9 mouse cellular contexts compared by ENCODE assay signal in genomic region chr12:104699753-104700152, GRCm38 (mm10). TPM values are rescaled to one million over a fixed set of nuclear protein-coding genes. Genes with fewer than 3 reads are reported as not detected.
DNase-seq lines count a peak whose midpoint lies in the region; ATAC-seq and TF ChIP-seq lines count a peak whose summit lies in the region.
"Had no signal": no experiment of that assay in that cellular context is flagged by ENCODE, and none has a peak within 500 bp of the region (broad histone marks: within the 10 kb centered on the region; RNA-seq: fewer than 3 reads in every experiment).

No protein-coding gene starts in this region.

- no peak overlapping the region for H3K4me3 ChIP-seq in forebrain, embryonic 11.5 days (ENCODE audit: low read depth, low read length)
- no peak overlapping the region for H3K4me3 ChIP-seq in hindbrain, postnatal 0 days (ENCODE audit: low read length)
- no peak overlapping the region for H3K4me3 ChIP-seq in liver, embryonic 14.5 days (ENCODE audit: insufficient read depth in 1 of 2, low read depth in 2 of 2, low read length in 2 of 2)
- H3K4me3 ChIP-seq: megakaryocyte, embryonic 14.5 days had no signal

- peak; percentile 73 for TF ChIP-seq CTCF in hindbrain, postnatal 0 days (IDR thresholded peaks at IDR 0.05; ENCODE audit: low read depth)
- peak; percentile 48 for TF ChIP-seq CTCF in liver, embryonic 14.5 days (IDR thresholded peaks at IDR 0.05; ENCODE audit: low read depth)

- no peak for TF ChIP-seq EP300 in liver, embryonic 14.5 days (IDR thresholded peaks at IDR 0.05; ENCODE audit: low read depth)

- no peak overlapping the region for H3K9ac ChIP-seq in forebrain, embryonic 11.5 days (ENCODE audit: low read length)
- no peak overlapping the region for H3K9ac ChIP-seq in hindbrain, postnatal 0 days (replicated peaks; ENCODE audit: low read length)
- H3K9ac ChIP-seq in liver, embryonic 14.5 days (replicated peaks) = no peak overlapping the region

- H3K4me2 ChIP-seq in forebrain, embryonic 11.5 days (ENCODE audit: low read depth, low read length, severe bottlenecking) = no peak overlapping the region
- H3K4me2 ChIP-seq in hindbrain, postnatal 0 days (ENCODE audit: low read depth, low read length) = no peak overlapping the region
- H3K4me2 ChIP-seq in liver, embryonic 14.5 days (ENCODE audit: low read depth) = no peak overlapping the region

- H3K4me1 ChIP-seq in forebrain, embryonic 11.5 days (replicated peaks; ENCODE audit: control insufficient read depth, insufficient read depth, low read length) = no peaks in the 10 kb centered on the region
- no peaks in the 10 kb centered on the region for H3K4me1 ChIP-seq in hindbrain, postnatal 0 days (ENCODE audit: insufficient read depth, low read length)
- H3K4me1 ChIP-seq in liver, embryonic 14.5 days (replicated peaks; ENCODE audit: control insufficient read depth in 2 of 2, insufficient read depth in 2 of 2, low read length in 1 of 2) = no peaks in the 10 kb centered on the region
- H3K4me1 ChIP-seq: megakaryocyte, embryonic 14.5 days had no signal

- H3K9me3 ChIP-seq in forebrain, embryonic 11.5 days (ENCODE audit: control insufficient read depth, low read length) = no peaks in the 10 kb centered on the region
- H3K9me3 ChIP-seq in hindbrain, postnatal 0 days (ENCODE audit: low read length) = no peaks in the 10 kb centered on the region
- no peaks in the 10 kb centered on the region for H3K9me3 ChIP-seq in liver, embryonic 14.5 days (ENCODE audit: control insufficient read depth, low read length)
- H3K9me3 ChIP-seq: megakaryocyte, embryonic 14.5 days had no signal

- peaks cover 18% of the 10 kb centered on the region; the same call in 1 of the 2 replicates for H3K36me3 ChIP-seq in forebrain, embryonic 11.5 days (ENCODE audit: control insufficient read depth, insufficient read depth, low read length)
- peaks cover 50% of the 10 kb centered on the region for H3K36me3 ChIP-seq in hindbrain, postnatal 0 days (ENCODE audit: insufficient read depth, low read length)
- peaks cover 55% of the 10 kb centered on the region for H3K36me3 ChIP-seq in liver, embryonic 14.5 days (replicated peaks; ENCODE audit: control insufficient read depth, insufficient read depth, low read depth)

- WGBS in forebrain, embryonic 11.5 days = 50% methylated on average over 8 of the region's 8 CpGs
- WGBS in hindbrain, postnatal 0 days = 44% methylated on average over 8 of the region's 8 CpGs
- WGBS in liver, embryonic 14.5 days (ENCODE audit: insufficient replicate concordance) = 72% methylated on average over 8 of the region's 8 CpGs

- DNase-seq in layer of hippocampus, postnatal 10 days (ENCODE audit: low spot score in 2 of 2) = peak; percentile 65 to 75
- no peak for DNase-seq in layer of hippocampus, adult 8-10 months (ENCODE audit: low spot score in 2 of 2)
- peak; percentile 40 for DNase-seq in adrenal gland, adult 2 months
- DNase-seq in forebrain, embryonic 11.5 days (ENCODE audit: low spot score) = peak; percentile 74
- peak; percentile 84 for DNase-seq in hindbrain, postnatal 0 days (ENCODE audit: low spot score)
- no peak for DNase-seq in liver, embryonic 14.5 days (ENCODE audit: low read depth in 3 of 3, low spot score in 3 of 3)
- peak; percentile 63 for DNase-seq in retina, postnatal 1 day

- no peak for ATAC-seq in forebrain, embryonic 11.5 days (replicated peaks; ENCODE audit: low FRiP score)
- ATAC-seq in hindbrain, postnatal 0 days = no peak
- ATAC-seq in liver, embryonic 14.5 days (ENCODE audit: insufficient read depth) = no peak
- no peak for ATAC-seq in erythroblast, adult 5-6 weeks (replicated peaks; ENCODE audit: low FRiP score, poor library complexity, severe bottlenecking)

- no peaks in the 10 kb centered on the region for H3K27me3 ChIP-seq in forebrain, embryonic 11.5 days (ENCODE audit: control insufficient read depth, insufficient read depth, low read length)
- H3K27me3 ChIP-seq in hindbrain, postnatal 0 days (ENCODE audit: insufficient read depth, low read length) = no peaks in the 10 kb centered on the region
- H3K27me3 ChIP-seq in liver, embryonic 14.5 days (ENCODE audit: control insufficient read depth, insufficient read depth, low read length) = no peaks in the 10 kb centered on the region
- H3K27me3 ChIP-seq: megakaryocyte, embryonic 14.5 days had no signal

- no peak overlapping the region for H3K27ac ChIP-seq in forebrain, embryonic 11.5 days (ENCODE audit: low read depth, low read length)
- H3K27ac ChIP-seq in hindbrain, postnatal 0 days = no peak overlapping the region
- H3K27ac ChIP-seq in liver, embryonic 14.5 days = no peak overlapping the region

RNA-seq across cellular contexts. Expression of gene Dicer1, which starts 52.0 kb away (rescaled TPM):
- 10 to 100 TPM; 63.3 to 65.4 TPM for total RNA-seq in layer of hippocampus, postnatal 10 days (2021)
- total RNA-seq in layer of hippocampus, adult 8-10 months (2022) = 10 to 100 TPM; 40.4 to 46.2 (median 43.4) TPM
- total RNA-seq in adrenal gland, adult 2 months (2021) = 10 to 100 TPM; 33.6 to 53.0 TPM
- 3.6 and 4.3 TPM in 2 replicates for polyA plus RNA-seq in adrenal gland, adult 2 months (2012; rRNA removed)
- 33.5 and 39.2 TPM in 2 replicates for polyA plus RNA-seq in forebrain, embryonic 11.5 days (2014; fragmentation: Nextera tagmentation; extraction: Ambion mirVana)
- 26.5 and 33.5 TPM in 2 replicates for total RNA-seq in hindbrain, postnatal 0 days (2014; rRNA removed)
- 25.9 and 27.4 TPM in 2 replicates for polyA plus RNA-seq in hindbrain, postnatal 0 days (2015; fragmentation: Nextera tagmentation; extraction: Ambion mirVana)
- polyA plus RNA-seq in liver, embryonic 14.5 days (2012; rRNA removed) = 4.4 and 5.9 TPM in 2 replicates
- 6.4 and 6.6 TPM in 2 replicates for polyA plus RNA-seq in liver, embryonic 14.5 days (2014; fragmentation: Nextera tagmentation; extraction: Ambion mirVana)
- 4.8 and 12.9 TPM in 2 replicates for total RNA-seq in erythroblast, adult 5-6 weeks (2015; ENCODE audit: low replicate concordance)
- total RNA-seq in erythroblast, adult 5-6 weeks (2017; ENCODE audit: low replicate concordance) = 4.4 and 7.8 TPM in 2 replicates

Comparison
In these comparisons a context has a peak if more than half of its experiments do, and no peak if none do; other contexts are left out.
1. DNase-seq: peak in layer of hippocampus, postnatal 10 days (2 of 2), adrenal gland, adult 2 months (single experiment), forebrain, embryonic 11.5 days (single experiment), hindbrain, postnatal 0 days (single experiment) and retina, postnatal 1 day (single experiment); none in layer of hippocampus, adult 8-10 months (0 of 2) and liver, embryonic 14.5 days (0 of 3).